14 mouse cellular contexts compared by ENCODE assay signal in genomic region chr1:168078746-168079393, GRCm38 (mm10).
"Had no signal": no experiment of that assay in that cellular context is flagged by ENCODE, and none has a peak within 500 bp of the region (broad histone marks: within the 10 kb centered on the region; RNA-seq: fewer than 3 reads in every experiment).

No protein-coding gene starts in this region.

- H3K36me3 ChIP-seq: lung, embryonic 15.5 days; midbrain, embryonic 13.5 days; midbrain, embryonic 15.5 days; neural tube, embryonic 12.5 days; stomach, embryonic 15.5 days had no signal

- H3K27me3 ChIP-seq: lung, embryonic 15.5 days; megakaryocyte, embryonic 14.5 days; midbrain, embryonic 13.5 days; midbrain, embryonic 15.5 days; neural tube, embryonic 12.5 days; stomach, embryonic 15.5 days had no signal

- H3K27ac ChIP-seq: lung, embryonic 15.5 days; macrophage; midbrain, embryonic 13.5 days; midbrain, embryonic 15.5 days; neural tube, embryonic 12.5 days; stomach, embryonic 15.5 days; stomach, postnatal 0 days had no signal

- H3K4me1 ChIP-seq: lung, embryonic 15.5 days; megakaryocyte, embryonic 14.5 days; midbrain, embryonic 13.5 days; midbrain, embryonic 15.5 days; neural tube, embryonic 12.5 days; stomach, embryonic 15.5 days had no signal

- H3K9ac ChIP-seq: lung, embryonic 15.5 days; midbrain, embryonic 13.5 days; midbrain, embryonic 15.5 days; neural tube, embryonic 12.5 days; stomach, embryonic 15.5 days had no signal

- H3K4me3 ChIP-seq: lung, embryonic 15.5 days; megakaryocyte, embryonic 14.5 days; midbrain, embryonic 13.5 days; midbrain, embryonic 15.5 days; neural tube, embryonic 12.5 days; stomach, embryonic 15.5 days had no signal

- DNase-seq: lung, adult 2 months; lung, postnatal 36 days; right cerebral cortex, postnatal 14 days; thymus, adult 2 months; thymus, postnatal 25 days; thymus, postnatal 4 days had no signal
